ENCODE assay signal across 8 mouse cellular contexts in the genomic region with DNA sequence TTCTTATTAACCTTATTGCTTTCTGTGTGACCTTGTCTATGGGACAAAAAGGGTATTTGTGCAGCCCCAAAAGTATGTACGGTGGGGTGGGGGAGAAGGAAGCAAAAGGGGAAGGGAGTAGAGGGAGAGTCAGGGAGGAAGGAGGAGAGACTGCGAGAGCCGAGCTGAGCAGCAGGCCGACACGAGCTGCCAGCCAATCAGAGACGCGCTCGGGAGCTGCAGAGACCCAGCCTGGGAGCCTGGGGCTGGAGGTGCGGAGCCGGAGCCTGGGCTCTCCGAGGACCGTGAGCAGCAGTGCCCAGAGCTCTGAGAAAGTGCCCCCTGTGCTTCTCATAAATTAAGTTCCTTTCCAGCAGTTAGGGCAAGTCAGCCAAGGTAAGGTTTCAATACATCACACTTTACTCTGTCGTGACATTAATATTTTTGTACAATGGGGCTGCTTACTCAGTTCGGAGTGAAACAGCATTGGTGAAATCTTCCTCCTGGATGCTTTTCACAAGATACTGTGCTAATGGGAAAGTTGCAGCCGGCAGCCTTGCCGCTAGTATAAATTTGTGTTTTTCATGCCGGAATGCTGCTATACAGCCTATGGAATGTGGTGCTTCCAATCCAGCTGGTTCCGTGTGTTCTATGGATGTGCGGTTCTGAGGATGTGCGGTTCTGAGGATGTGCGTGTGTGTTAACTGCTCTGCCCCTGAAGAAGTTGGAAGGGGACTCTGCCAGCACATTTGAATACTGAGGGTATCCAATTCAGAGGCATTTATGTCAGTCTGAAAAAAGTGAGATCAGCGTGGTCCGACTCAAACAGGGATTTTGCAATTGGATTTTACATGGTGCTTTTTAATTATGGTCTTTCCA.
DNase-seq lines count a peak whose midpoint lies in the region; ATAC-seq and TF ChIP-seq lines count a peak whose summit lies in the region.

No protein-coding gene starts in this region.

- 0 out of 2 replicates have a peak overlapping the region, but pooled peaks have one; percentile 2 for H3K27ac ChIP-seq in forebrain, embryonic 12.5 days

- no peaks in the 10 kb centered on the region for H3K9me3 ChIP-seq in forebrain, embryonic 12.5 days

- DNase-seq in 3134 (ENCODE audit: extremely low read depth, insufficient read length, low spot score) = peak; percentile 2
- DNase-seq in brain, embryonic 14.5 days (ENCODE audit: low read depth) = peak; percentile 95
- peak; percentile 5 to 7 for DNase-seq in heart, postnatal 36 days
- peak; percentile 73 for DNase-seq in left cerebral cortex, adult 11 months (ENCODE audit: low spot score)
- peak; percentile 54 for DNase-seq in lung, postnatal 10 days
- peak; percentile 89 to 92 for DNase-seq in right cerebral cortex, postnatal 10 days (ENCODE audit: low spot score in 2 of 2)
- DNase-seq in thymus, adult 18-20 months = no peak

- no peaks in the 10 kb centered on the region for H3K36me3 ChIP-seq in forebrain, embryonic 12.5 days (replicated peaks)

- peak overlapping the region; percentile 45 for H3K4me3 ChIP-seq in forebrain, embryonic 12.5 days (replicated peaks)

- peak overlapping the region; percentile 76 for H3K4me2 ChIP-seq in forebrain, embryonic 12.5 days

- peak; percentile 20; the same call in 1 of the 2 replicates for TF ChIP-seq POLR2A in brain, embryonic 14.5 days (IDR thresholded peaks at IDR 0.05; ENCODE audit: borderline replicate concordance, extremely low read depth, insufficient read depth, insufficient read length, poor library complexity, severe bottlenecking)

- peak overlapping the region; percentile 48 for H3K9ac ChIP-seq in forebrain, embryonic 12.5 days

- intact Hi-C loops in heart, postnatal 36 days (cut with DNase I) = no loop called here

- H3K27me3 ChIP-seq in forebrain, embryonic 12.5 days = no peaks in the 10 kb centered on the region

- ATAC-seq in forebrain, embryonic 12.5 days (ENCODE audit: low FRiP score) = peak; percentile 100

- WGBS in forebrain, embryonic 12.5 days = 4% methylated on average over 23 of the region's 23 CpGs

- TF ChIP-seq CTCF in brain, embryonic 14.5 days (IDR thresholded peaks at IDR 0.05; ENCODE audit: borderline replicate concordance, extremely low read depth, insufficient read depth, insufficient read length) = no peak

- H3K4me1 ChIP-seq in forebrain, embryonic 12.5 days = 0 out of 2 replicates have a peak, but pooled peaks cover 9% of the 10 kb centered on the region

Comparison
In these comparisons a context has a peak if more than half of its experiments do, and no peak if none do; other contexts are left out.
1. DNase-seq: peak in 3134 (single experiment), brain, embryonic 14.5 days (single experiment), heart, postnatal 36 days (2 of 2), left cerebral cortex, adult 11 months (single experiment), lung, postnatal 10 days (single experiment) and right cerebral cortex, postnatal 10 days (2 of 2); none in thymus, adult 18-20 months (0 of 2).